Mouse (Mus musculus): ENCODE data around the gene Ecpas.

Ecpas gene

GRCm38 (mm10) chr4:58911069-58911830, 1.3 kb downstream of the Ecpas start:
- peak; percentile 63 for DNase-seq (ENCODE audit: low spot score)

GRCm38 (mm10) chr4:58910175-58911068, 2.1 kb downstream of the Ecpas start:
- no peak for DNase-seq (ENCODE audit: low spot score)

GRCm38 (mm10) chr4:58907453-58907852, 5.1 kb downstream of the Ecpas start:
- DNase-seq (ENCODE audit: low spot score) = no peak

DNA sequence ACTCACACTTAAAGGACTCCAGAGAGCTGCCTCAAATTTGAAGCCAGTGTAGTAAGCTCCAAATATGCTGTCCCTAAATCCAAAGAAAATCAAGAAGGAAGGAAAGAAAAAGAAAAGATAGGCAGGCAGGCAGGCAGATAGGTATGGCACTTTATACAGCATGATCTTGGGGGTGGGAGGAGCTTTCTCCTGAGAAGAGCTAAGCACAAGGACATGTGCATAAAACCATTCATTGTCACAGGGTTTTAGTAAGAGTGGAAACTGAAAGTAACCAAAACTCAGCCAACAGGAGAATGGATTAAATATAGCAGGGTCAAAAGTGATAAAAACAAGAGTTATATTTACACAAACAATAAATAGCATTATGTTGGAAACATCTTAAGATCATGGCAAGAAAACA, 14.2 kb downstream of the Ecpas start:
- no peak for DNase-seq (ENCODE audit: low spot score)

DNA sequence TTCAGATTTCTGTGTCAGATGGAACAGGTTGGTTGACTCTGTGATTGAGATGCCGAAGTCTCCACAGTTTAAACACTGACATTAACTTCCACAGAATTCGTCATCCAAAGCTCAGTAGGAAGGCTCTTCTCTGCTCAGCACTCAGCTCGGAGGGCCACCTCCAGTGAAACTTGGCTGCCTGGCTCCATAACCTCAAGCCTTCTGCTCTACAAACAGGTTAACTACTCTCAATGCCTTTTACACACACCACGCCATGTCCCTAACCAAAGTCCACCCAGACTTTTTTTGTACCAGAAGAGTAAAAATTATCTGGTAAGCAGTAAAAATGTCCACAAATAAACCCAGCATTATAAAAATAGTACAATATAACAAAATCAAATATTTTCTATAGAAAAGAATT, 15.1 kb downstream of the Ecpas start:
- no peak for DNase-seq (ENCODE audit: low spot score)

DNA sequence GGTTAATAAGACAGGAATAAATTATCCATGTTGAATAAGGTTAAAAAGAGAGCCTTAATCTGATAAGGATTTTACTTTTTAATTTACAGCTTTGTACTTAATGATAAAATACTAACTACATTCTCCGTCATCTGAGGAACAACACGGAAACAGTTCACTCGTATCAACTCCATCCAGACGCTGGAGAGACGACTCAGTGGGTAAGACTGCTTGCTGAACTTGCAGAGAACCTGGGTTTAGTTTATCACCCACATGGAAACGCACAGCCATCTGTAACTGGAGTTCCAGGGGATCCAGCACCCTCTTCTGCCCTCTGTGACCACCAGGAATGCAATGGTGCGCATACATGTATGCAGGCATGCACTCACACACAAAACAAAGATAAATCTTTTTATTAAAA, 18.1 kb downstream of the Ecpas start:
- DNase-seq (ENCODE audit: low spot score) = no peak

DNA sequence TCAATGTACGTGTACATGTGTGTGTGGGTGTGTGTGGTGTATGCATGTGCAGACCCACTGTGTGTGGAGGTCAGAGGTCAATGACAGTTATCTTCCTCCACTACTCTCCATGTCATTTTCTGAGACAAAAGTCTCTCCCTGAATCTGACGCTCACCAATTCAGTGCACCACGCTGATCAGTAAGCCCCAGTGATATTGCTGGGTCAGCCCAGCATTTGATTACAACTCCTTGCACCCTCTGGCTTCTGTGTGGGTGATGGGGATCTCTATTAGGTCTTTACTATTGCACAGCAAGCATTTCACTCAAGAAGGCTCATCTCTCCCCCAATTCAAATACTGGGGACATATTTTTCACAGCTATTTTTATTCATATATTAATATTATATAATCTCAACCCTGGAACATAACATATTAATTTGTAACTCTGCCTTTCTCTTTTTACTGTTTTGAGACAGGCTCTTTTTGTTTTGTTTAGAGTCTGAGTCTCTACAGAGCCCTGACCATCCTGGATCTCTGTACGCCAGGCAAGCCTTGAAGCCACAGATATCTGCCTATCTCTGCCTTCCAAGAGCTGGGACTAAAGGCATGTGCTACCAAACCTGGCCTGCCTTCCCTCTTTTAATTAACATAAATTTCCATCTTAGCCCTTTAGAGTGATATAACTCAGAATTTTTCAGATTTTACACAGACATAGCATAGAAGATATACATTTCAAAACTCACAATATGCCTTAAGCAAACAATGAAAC, 22.3 kb downstream of the Ecpas start:
- DNase-seq (ENCODE audit: low spot score) = no peak

DNA sequence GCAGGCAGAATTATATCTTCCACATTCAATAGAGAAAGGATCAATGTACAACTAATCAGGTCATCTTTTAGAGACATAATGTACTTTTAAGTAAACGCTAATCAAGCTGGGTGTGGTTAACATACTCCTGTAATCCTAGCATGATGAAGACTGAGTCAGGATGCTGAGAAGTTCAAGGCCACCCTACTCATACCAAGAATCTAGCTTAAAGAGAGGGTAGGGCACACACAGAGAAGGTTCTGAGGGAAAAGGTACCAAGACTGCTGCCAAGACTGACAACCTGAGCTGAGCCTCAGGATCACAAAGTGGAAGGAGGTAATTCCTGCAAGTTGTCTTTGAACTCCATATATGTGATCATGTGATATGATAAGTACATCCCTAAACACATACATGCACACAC, 24.0 kb downstream of the Ecpas start:
- no peak for DNase-seq (ENCODE audit: low spot score)

GRCm38 (mm10) chr4:58887626-58888025, 24.9 kb downstream of the Ecpas start:
- DNase-seq (ENCODE audit: low spot score) = peak; percentile 8

DNA sequence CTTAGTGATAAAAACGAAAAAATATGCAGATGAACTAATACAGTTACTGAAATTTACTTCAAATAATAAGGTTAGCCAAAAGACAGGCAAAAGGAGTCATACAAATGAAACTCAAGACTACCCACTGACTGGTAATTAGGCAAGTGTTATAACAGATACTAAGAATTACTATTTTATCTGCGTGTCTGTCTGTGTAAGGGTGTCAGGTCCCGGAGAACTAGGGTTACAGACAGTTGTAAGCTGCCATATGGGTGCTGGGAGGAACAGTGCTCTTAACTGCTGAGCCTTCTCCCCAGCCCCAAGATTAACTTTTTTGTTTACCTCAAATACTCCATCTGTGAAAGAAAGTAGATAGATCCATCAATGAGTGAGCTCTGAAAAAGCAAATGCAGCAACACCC, 25.8 kb downstream of the Ecpas start:
- DNase-seq (ENCODE audit: low spot score) = no peak

DNA sequence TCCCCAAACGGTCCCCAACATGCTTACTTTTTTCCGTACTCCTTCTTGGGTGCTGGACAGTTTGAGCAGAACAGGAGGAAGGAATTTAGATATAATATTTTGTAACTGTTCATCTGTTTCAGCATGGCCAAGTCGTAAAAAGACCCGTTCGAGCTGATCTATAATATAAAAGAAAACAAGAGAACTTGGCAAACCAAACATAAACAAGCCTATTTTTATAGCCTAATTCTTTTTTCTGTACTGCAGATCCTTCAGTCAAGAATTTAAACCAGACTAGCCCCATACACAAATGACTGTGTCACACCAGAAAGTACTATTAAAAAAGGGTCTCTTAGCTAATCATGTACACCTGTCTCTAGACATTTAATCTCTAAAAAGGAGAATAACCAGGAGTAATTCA, 27.2 kb downstream of the Ecpas start:
- DNase-seq (ENCODE audit: low spot score) = no peak

DNA sequence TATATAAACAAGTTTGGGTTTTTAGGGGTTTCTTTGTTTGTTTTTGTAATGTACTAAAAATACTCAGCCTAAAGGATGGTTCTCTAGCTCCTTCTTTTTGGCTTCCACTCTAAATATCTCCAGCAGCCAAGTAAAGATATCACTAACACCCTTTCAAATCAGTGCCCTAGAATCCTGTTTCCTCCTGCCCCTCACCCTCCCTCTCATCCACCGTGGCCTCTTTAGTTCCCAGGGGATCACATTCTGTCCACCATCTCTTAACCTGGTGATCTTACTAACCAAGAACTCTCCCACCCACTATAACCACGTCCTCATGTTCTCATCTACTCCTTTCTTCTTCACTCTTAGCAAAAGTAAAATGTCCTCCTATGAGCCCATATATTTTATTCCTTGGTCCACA, 28.7 kb downstream of the Ecpas start:
- no peak for DNase-seq (ENCODE audit: low spot score)

DNA sequence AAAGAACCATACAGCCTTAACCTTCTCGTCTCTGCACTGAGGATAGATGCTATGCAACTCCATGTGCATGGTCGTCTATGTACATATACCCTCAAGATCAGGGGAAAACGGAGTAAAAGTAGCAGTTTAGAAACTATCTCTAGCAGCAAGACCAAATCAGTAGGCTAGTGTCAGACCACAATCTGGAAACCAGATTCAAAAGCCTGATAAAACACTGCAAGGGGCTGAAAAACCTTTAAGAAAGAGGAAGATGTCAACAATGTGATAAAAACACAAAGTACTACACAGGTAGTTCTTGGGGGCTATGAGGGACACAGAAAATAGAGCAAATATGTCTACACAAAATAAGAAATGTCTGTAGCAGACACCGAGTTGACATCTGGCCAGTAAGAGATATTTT, 38.2 kb downstream of the Ecpas start:
- DNase-seq (ENCODE audit: low spot score) = no peak

DNA sequence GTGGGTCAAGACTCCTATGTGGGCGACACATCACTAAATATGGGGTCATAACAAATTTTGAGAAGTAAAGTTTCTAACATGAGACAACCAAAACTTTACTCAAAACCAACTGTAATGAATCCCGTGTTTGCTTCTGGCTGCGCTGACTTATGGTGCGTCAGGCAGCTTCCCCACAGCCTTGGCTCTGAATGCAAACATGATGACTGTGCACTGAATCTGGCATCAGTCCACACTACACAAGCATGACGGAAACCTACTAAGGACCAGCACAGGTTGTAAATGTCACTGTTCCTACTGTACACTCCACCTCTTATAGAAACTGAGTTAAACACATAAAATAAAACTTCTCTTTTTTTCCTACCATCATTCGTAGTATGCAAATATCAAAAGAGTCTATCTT, 45.3 kb downstream of the Ecpas start:
- DNase-seq (ENCODE audit: low spot score) = no peak

DNA sequence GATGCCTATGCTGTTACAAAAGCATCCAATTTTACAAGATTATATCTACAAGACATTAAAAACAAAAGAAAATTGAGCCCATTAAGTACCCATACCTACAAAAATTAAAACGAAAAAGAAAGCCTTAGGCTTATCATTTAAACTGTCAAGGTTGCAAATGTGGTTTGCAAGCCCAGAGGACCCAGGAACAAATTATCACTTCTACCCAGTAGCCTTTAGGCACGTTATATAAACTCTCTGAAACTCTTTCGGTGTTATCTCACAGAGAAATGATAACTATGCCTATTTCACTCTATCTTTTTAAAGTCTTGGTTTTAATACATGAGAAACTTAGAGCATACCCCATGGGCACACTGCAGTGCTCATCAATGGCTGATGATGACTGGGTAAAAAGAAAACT, 79.6 kb downstream of the Ecpas start:
- no peak for DNase-seq (ENCODE audit: low spot score)

- no peak for DNase-seq (ENCODE audit: low spot score)
Measured at GRCm38 (mm10) chr4:58825921-58826320, 86.6 kb downstream of the Ecpas start.

DNA sequence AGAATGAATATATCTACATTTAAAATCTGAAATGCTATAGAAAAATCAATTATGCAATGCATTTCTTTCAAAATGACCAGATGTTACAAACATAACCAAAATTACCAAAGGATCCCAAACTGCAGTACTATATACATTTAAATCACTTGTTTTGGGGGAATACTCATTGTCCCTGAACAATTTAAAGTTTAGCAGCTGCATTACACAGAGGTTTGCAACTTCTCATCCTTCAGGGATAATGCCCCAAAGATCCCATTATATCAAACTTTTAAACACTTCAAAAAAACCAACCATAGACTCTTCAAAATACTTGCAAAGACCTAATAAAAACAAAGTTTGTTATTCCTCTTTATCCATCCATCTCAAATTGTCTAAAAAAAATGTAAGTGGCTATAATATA, 124.9 kb downstream of the Ecpas start, which contains the start of gene Olfr267:
Olfr267 (minus strand) TSS at position 101 of the 400 bp plus-strand sequence.
- no peak for DNase-seq (ENCODE audit: low spot score)

DNA sequence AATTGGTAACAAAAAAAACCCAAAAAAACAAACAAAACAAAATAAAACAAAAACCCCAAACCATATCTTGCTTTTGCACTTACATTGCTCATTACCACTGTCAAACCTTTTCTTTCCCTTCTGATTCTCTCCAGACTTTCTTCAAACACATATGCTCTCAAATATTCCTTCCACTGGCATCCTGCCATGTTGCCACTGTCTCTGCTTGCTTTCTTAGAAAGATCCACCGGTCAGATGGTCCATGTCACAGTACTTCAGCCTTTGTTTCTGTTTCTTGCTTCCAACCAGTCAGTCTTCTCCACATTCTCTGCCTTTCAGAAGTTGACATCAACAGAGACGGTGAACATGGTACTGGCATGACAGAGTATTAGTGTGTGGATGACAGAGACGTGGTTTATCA, 125.9 kb downstream of the Ecpas start:
- DNase-seq (ENCODE audit: low spot score) = peak; percentile 17

DNA sequence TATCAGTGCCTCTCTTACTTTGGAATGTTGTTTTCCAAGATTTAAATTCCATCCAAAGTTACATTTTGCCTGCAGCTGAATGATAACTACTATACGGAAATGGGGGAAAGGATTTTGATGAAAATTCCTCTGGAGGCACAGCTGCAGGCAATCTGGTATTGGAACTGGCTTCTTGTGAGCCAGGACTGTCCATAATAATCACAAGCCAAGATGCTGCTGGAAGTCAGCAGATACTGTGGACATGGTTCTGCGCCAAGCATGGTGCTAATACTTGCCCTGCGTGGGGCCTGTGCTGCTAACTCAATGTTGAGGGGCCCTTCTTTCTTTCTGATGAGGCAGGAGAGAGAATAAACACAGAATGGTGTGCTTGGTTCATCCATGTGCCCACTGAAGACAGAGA, 149.1 kb downstream of the Ecpas start:
- no peak for DNase-seq (ENCODE audit: low spot score)

DNA sequence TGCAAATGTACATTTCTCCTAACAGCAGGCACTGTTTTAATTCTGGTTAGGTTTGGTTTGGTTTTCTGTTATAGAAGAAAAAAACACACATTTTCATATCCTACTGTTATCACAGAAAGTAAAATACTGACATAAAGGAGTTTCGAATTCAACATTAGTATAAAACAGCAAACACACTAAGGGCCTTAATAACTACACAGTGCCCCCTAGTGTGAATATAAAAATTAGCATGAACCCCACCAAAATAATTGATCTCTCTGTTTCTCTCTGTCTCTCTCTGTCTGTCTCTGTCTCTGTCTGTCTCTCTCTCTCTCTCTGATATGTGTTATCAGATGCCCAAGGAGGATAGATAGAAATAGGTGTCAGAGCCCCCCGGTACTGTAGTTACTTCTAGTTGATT, 163.0 kb downstream of the Ecpas start:
- DNase-seq (ENCODE audit: low spot score) = no peak

GRCm38 (mm10) chr4:58749101-58749500, 163.4 kb downstream of the Ecpas start:
- no peak for DNase-seq (ENCODE audit: low spot score)
